Mouse (Mus musculus): ENCODE measurements at regions not wholly inside any gene's neighbourhood (a gene's known extent, or its start where the extent isn't known, plus 50 kb on each side); places are given as distances from the start of the nearest gene placed in this dataset.

DNA sequence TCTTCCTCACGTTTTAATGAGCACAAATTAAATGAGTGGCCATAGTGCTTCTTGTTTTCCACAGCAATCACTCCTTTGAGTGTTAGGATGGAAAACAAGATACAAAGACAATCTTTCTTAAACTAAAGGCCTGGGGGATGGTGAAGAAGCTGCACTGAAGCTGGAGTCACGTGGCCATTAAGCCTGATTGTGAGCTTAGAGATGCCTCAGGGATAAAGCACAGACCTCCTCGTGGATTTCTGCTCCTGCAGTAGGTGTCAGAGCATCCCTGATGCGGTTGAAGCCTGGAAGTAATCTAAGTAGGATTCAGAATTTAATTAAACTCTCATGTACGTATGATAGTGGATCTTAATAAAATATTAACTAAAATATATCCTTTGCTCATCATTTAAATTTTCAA is 1200.9 kb downstream of the Ntrk3 start:
- TF ChIP-seq CTCF (IDR thresholded peaks at IDR 0.05), result no peak
- no peak for TF ChIP-seq POLR2A (IDR thresholded peaks at IDR 0.05; ENCODE audit: insufficient read depth, low read depth, low read length)
- TF ChIP-seq EP300 (IDR thresholded peaks at IDR 0.05; ENCODE audit: insufficient read depth, low read depth, low read length), result no peak
- no peak for DNase-seq
- 34% methylated on average over 5 of the region's 5 CpGs for WGBS
- no peaks in the 10 kb centered on the region for H3K79me2 ChIP-seq (replicated peaks; ENCODE audit: control insufficient read depth, insufficient read depth, low read length)
- intact Hi-C loops (cut with DNase I), result no loop called here
- no peaks in the 10 kb centered on the region for H3K4me1 ChIP-seq (ENCODE audit: control insufficient read depth, insufficient read depth, low read length)
- no peaks in the 10 kb centered on the region for H3K27me3 ChIP-seq (ENCODE audit: control insufficient read depth, insufficient read depth, low read length)
- no peaks in the 10 kb centered on the region for H3K36me3 ChIP-seq (ENCODE audit: control insufficient read depth, insufficient read depth, low read length)
- H3K27ac ChIP-seq, result no peak overlapping the region
- no peak overlapping the region for H3K4me3 ChIP-seq
- no peak overlapping the region for H3K9ac ChIP-seq (ENCODE audit: low read depth, low read length)

DNA sequence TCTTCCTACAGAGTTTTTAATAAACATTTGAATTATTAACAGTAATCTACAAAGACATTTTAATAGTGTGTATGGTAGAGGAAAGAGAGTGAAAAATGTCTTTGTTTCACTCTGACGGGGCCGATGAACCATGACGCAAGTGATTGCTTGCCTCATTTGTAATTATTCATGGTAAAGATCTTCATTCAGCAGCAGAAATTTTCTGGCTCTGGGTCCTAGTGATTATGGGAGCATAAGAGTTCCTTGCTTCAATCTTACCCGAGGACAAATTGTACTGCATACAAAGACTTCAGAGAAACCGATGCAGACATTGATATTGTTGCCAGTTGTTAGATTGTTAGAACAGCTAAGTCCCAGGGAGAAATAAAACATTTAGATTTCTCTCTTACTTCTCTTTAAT is 1209.9 kb downstream of the Ntrk3 start:
- intact Hi-C loops (cut with DNase I), result no loop called here
- H3K9ac ChIP-seq (ENCODE audit: low read depth, low read length), result no peak overlapping the region
- H3K27me3 ChIP-seq (ENCODE audit: control insufficient read depth, insufficient read depth, low read length), result no peaks in the 10 kb centered on the region
- TF ChIP-seq EP300 (IDR thresholded peaks at IDR 0.05; ENCODE audit: insufficient read depth, low read depth, low read length) (no peak), CTCF (IDR thresholded peaks at IDR 0.05) (no peak), POLR2A (IDR thresholded peaks at IDR 0.05; ENCODE audit: insufficient read depth, low read depth, low read length) (no peak)
- H3K79me2 ChIP-seq (replicated peaks; ENCODE audit: control insufficient read depth, insufficient read depth, low read length), result no peaks in the 10 kb centered on the region
- DNase-seq, result no peak
- WGBS, result 79% methylated on average over 5 of the region's 5 CpGs
- no peaks in the 10 kb centered on the region for H3K36me3 ChIP-seq (ENCODE audit: control insufficient read depth, insufficient read depth, low read length)
- no peak overlapping the region for H3K4me3 ChIP-seq
- no peak overlapping the region for H3K27ac ChIP-seq
- H3K4me1 ChIP-seq (ENCODE audit: control insufficient read depth, insufficient read depth, low read length), result no peaks in the 10 kb centered on the region

DNA sequence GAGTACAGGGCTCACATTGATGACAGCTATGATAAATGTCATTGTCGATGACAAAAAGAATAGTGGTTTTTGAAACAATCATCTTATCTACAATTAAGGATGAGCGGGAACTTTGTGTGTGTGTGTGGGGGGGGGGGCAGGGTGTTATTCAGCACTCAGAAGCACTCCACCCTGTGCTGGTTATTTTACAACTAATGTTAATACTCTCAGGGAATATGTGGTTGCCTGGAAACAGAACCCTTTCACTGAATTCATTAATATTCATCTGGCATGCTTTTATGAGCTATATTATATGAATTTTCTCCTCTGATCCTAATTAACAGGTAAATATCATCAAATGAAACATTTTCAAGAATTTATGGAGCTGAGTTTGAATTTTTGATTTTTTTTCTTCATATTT is 1228.2 kb downstream of the Ntrk3 start:
- no peaks in the 10 kb centered on the region for H3K79me2 ChIP-seq (replicated peaks; ENCODE audit: control insufficient read depth, insufficient read depth, low read length)
- no peak overlapping the region for H3K27ac ChIP-seq
- no peak for DNase-seq
- intact Hi-C loops (cut with DNase I), result no loop called here
- H3K9ac ChIP-seq (ENCODE audit: low read depth, low read length), result no peak overlapping the region
- 74% methylated on average over 2 of the region's 2 CpGs for WGBS
- no peak overlapping the region for H3K4me3 ChIP-seq
- no peak for TF ChIP-seq POLR2A (IDR thresholded peaks at IDR 0.05; ENCODE audit: insufficient read depth, low read depth, low read length)
- TF ChIP-seq CTCF (IDR thresholded peaks at IDR 0.05), result no peak
- TF ChIP-seq EP300 (IDR thresholded peaks at IDR 0.05; ENCODE audit: insufficient read depth, low read depth, low read length), result no peak
- no peaks in the 10 kb centered on the region for H3K4me1 ChIP-seq (ENCODE audit: control insufficient read depth, insufficient read depth, low read length)
- H3K27me3 ChIP-seq (ENCODE audit: control insufficient read depth, insufficient read depth, low read length), result no peaks in the 10 kb centered on the region
- no peaks in the 10 kb centered on the region for H3K36me3 ChIP-seq (ENCODE audit: control insufficient read depth, insufficient read depth, low read length)

DNA sequence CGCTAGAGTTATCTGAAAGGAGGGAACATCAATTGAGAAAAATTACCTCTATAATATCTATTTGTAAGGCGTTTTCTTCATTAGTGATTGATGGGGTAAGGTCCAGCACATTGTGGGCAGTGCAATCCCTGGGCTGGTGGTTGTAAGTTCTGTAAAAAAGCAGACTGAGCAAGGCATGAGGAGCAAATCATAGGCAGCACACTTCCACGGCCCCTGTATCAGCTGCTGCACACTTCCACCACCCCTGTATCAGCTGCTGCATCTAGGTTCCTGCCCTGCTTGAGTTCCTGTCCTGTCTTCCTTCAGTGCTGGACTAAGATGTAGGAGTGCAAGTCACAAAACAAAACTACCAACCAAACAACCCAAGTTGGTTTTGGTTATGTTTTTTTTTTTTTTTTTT is 1230.2 kb downstream of the Ntrk3 start:
- TF ChIP-seq CTCF (IDR thresholded peaks at IDR 0.05) (no peak), EP300 (IDR thresholded peaks at IDR 0.05; ENCODE audit: insufficient read depth, low read depth, low read length) (no peak), POLR2A (IDR thresholded peaks at IDR 0.05; ENCODE audit: insufficient read depth, low read depth, low read length) (no peak)
- H3K9ac ChIP-seq (ENCODE audit: low read depth, low read length), result no peak overlapping the region
- H3K79me2 ChIP-seq (replicated peaks; ENCODE audit: control insufficient read depth, insufficient read depth, low read length), result no peaks in the 10 kb centered on the region
- WGBS, result 42% methylated on average over 3 of the region's 3 CpGs
- no peak for DNase-seq
- H3K36me3 ChIP-seq (ENCODE audit: control insufficient read depth, insufficient read depth, low read length), result no peaks in the 10 kb centered on the region
- no peaks in the 10 kb centered on the region for H3K4me1 ChIP-seq (ENCODE audit: control insufficient read depth, insufficient read depth, low read length)
- H3K27ac ChIP-seq, result no peak overlapping the region
- intact Hi-C loops (cut with DNase I), result no loop called here
- no peaks in the 10 kb centered on the region for H3K27me3 ChIP-seq (ENCODE audit: control insufficient read depth, insufficient read depth, low read length)
- H3K4me3 ChIP-seq, result no peak overlapping the region

DNA sequence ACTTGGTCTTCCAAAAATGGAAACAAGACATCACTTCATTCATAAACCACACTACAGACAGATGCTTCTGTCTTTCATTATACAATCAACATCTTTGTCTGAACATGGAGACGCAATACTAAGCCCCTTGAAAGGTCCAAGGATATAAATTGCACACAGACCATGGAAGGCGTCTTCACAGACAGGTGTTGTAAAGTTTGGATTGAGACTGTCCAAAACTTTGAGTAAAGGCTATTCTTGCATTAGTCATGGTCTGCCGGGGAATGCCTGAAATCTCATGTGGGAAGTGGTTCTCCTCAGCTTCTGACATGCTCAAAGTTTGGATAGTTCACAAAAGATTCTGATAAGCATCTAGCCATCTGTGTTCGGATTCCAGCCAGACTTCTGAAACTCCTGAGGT is 1235.2 kb downstream of the Ntrk3 start:
- no peak for TF ChIP-seq POLR2A (IDR thresholded peaks at IDR 0.05; ENCODE audit: insufficient read depth, low read depth, low read length)
- intact Hi-C loops (cut with DNase I), result no loop called here

DNA sequence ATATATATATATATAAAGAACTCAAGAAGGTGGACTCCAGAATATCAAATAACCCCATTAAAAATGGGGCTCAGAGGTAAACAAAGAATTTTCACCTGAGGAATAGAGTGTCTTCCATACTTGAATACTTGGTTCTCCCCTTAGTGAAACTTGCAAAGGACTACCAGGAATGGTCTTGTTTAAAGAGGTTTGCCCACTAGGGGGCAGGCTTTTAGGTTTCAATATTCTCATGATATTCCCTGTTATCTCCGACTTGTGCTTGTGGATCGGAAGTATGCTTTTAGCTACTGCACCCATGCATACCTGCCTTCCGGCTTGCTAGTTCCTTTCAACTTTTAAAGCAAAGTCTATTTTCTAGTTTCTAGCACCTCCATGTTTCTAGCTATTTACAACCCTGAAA is 1242.7 kb downstream of the Ntrk3 start:
- WGBS, result 79% methylated on average over 3 of the region's 3 CpGs
- TF ChIP-seq CTCF (IDR thresholded peaks at IDR 0.05), result peak; percentile 35
- no peak for TF ChIP-seq EP300 (IDR thresholded peaks at IDR 0.05; ENCODE audit: insufficient read depth, low read depth, low read length)
- TF ChIP-seq POLR2A (IDR thresholded peaks at IDR 0.05; ENCODE audit: insufficient read depth, low read depth, low read length), result no peak
- Histone ChIP-seq H3K27me3 (ENCODE audit: control insufficient read depth, insufficient read depth, low read length) (no peaks in the 10 kb centered on the region), H3K79me2 (replicated peaks; ENCODE audit: control insufficient read depth, insufficient read depth, low read length) (no peaks in the 10 kb centered on the region), H3K36me3 (ENCODE audit: control insufficient read depth, insufficient read depth, low read length) (no peaks in the 10 kb centered on the region), H3K4me3 (no peak overlapping the region), H3K27ac (no peak overlapping the region), H3K9ac (ENCODE audit: low read depth, low read length) (no peak overlapping the region), H3K4me1 (ENCODE audit: control insufficient read depth, insufficient read depth, low read length) (no peaks in the 10 kb centered on the region)
- intact Hi-C loops (cut with DNase I), result no loop called here
- no peak for DNase-seq

More for the DNA sequence above, 1235.2 kb downstream of the Ntrk3 start:
- no peak for DNase-seq
- 64% methylated on average over 4 of the region's 4 CpGs for WGBS
- Histone ChIP-seq H3K4me3 (no peak overlapping the region), H3K27me3 (ENCODE audit: control insufficient read depth, insufficient read depth, low read length) (no peaks in the 10 kb centered on the region), H3K4me1 (ENCODE audit: control insufficient read depth, insufficient read depth, low read length) (no peaks in the 10 kb centered on the region), H3K79me2 (replicated peaks; ENCODE audit: control insufficient read depth, insufficient read depth, low read length) (no peaks in the 10 kb centered on the region), H3K27ac (no peak overlapping the region), H3K9ac (ENCODE audit: low read depth, low read length) (no peak overlapping the region), H3K36me3 (ENCODE audit: control insufficient read depth, insufficient read depth, low read length) (no peaks in the 10 kb centered on the region)

All from heart, adult 2 months (tissue).